Mouse (Mus musculus) midbrain, embryonic 10.5 days (tissue): ENCODE results near the gene Tmco1. TPM values are rescaled to one million over a fixed set of nuclear protein-coding genes. Genes with fewer than 3 reads are reported as not detected.

Experiments used
- microRNA-seq: library from miRNA; unstranded; fragments of <30 nt; microRNA quantifications from one replicate; pipeline ENCODE4, GENCODE M21; 2017
- polyA plus RNA-seq: library from polyadenylated mRNA; unstranded; fragments of >200 nt; fragmentation: Nextera tagmentation; extraction: Ambion mirVana; gene quantifications from 2 replicates; pipeline ENCODE4 v1.2.1, GENCODE M21; 2016

The Tmco1 gene
- polyA plus RNA-seq, 1 experiment from 2014 or later: 87.1 TPM

Small RNAs within 50 kb of the gene (microRNA-seq; reads per million reads assigned to microRNA genes)
- gene Gm25911: 6.3 reads per million, percentile 15 among the genes with 10 or more reads in this experiment
- gene Mir6347: not detected

Other genes starting within 250 kb of the Tmco1 start
- 101 and 109 TPM in 2 replicates for gene Uck2, start 23.1 kb upstream of the Tmco1 start, polyA plus RNA-seq
- gene Aldh9a1, start 41.6 kb downstream of the Tmco1 start, polyA plus RNA-seq: 42.6 and 46.5 TPM in 2 replicates
- 63.5 and 66.2 TPM in 2 replicates for gene Mgst3, start 85.5 kb downstream of the Tmco1 start, polyA plus RNA-seq
- gene Lrrc52, start 158.4 kb downstream of the Tmco1 start, polyA plus RNA-seq: not detected in 2 replicates